Mouse (Mus musculus) naive thymus-derived CD4-positive, alpha-beta T cell, adult 5 months (primary cell): ENCODE data around the gene 9630041A04Rik. TPM values are rescaled to one million over a fixed set of nuclear protein-coding genes. Genes with fewer than 3 reads are reported as not detected.

Source experiments
- polyA plus RNA-seq: library from polyadenylated mRNA; unstranded; fragments of 100-300 nt; shearing (Covaris generic); gene quantifications from one replicate; pipeline ENCODE4 v1.2.1, GENCODE M21; 2017

9630041A04Rik gene
- not detected for polyA plus RNA-seq

GRCm38 (mm10) chr9:101861596-101862471 is at the start of gene 9630041A04Rik:
Gene 9630041A04Rik, plus strand, starts transcription at chr9:101861841.

